Mouse (Mus musculus): ENCODE data around the gene N4bp2. TPM values are rescaled to one million over a fixed set of nuclear protein-coding genes. Genes with fewer than 3 reads are reported as not detected.

Gene N4bp2
- 11.3 and 11.4 TPM in 2 replicates for polyA plus RNA-seq (2015; fragmentation: Nextera tagmentation; extraction: Ambion mirVana)

DNA sequence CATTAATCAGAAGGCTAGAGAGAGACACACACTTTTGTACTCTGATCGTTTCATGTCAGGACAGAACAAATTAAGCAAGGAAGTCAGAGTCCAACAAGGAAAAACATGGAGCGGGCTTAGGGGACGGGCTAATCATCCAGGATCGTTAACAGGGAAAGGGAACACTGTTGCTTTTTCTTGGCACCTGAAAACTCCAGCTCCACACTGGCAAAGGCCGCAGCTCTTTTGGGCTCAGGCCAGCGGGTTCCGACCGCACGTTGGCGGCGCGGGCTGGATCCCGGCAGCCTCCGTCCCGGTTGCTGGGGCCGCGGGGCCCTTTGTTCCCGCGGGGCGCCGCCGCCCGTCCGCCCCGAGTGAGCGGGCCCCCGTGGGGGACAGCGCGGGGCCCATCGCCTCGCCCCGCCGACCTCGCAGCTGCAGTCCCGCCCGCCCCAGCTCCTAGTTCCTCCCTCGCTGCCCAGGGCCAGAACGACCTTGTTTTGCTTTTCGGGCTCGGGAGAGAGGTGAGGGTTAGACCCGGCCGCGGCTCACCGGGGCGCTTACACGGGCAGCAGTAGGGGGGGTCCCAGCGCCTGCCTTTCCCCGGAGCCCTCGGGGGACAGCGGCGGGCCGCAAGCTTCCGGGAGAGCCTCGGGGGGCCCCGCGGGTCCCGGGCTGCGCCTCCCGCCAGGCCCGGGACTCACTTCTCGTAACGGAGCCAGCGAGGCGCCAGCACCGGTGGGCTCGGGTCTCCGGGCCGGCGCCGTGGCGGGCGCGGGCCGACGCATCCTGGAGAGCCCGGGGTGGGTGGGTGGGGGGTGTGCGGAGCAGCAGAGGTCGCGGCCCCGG lies at the start of gene N4bp2:
N4bp2 (plus strand) TSS at position 434 of the 828 bp plus-strand sequence.

DNA sequence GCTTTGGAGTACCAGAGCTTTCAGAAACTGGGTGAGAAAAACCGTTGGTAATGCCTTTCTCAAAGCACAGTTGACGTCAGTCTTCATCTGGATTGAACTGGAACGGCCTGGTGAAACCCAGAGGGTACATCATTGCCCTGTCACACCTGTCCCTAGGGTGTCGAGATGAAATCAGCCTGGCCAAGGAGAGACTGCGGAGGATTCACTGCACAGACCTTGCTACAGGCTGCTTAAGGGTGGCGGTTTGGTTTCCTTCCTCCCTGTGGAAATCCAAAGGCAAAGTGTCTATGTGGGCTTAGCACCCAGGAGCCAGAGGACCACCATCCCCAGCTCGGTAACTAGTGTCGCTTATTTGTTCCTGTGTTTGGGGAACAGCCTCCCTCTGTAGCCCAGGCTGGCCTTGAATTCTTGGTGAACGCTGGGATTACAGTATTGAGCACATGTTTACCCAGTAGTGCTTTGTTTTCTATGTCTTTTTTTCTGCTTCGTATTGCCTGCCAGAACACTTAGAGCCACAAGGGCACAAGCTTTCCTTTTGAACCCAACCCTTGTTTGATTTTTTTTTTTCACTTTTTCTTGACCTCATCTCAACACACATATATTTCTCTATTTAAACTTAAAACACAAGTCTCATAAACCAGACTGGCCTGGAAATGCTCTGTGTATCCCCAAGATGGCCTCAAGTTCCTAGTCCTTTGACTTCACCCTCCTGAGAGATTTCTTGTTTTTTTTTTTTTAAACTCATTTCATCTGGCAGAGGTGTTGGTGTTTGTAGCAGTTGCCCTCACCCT lies 98.0 kb downstream of the N4bp2 start, which contains the start of gene Rhoh:
Rhoh (plus strand) TSS at position 60 of the 791 bp plus-strand sequence.

Other genes with a start within 250 kb of the N4bp2 start
- 215 and 233 TPM in 2 replicates for gene Smim14, start 226.3 kb upstream of the N4bp2 start, polyA plus RNA-seq (2015; fragmentation: Nextera tagmentation; extraction: Ambion mirVana)
- gene Ube2k, start 226.3 kb upstream of the N4bp2 start, polyA plus RNA-seq (2015; fragmentation: Nextera tagmentation; extraction: Ambion mirVana), result 205 TPM in 2 replicates
- gene Pds5a, start 65.2 kb upstream of the N4bp2 start, polyA plus RNA-seq (2015; fragmentation: Nextera tagmentation; extraction: Ambion mirVana), result 21.8 and 22.1 TPM in 2 replicates
- gene Rhoh, start 97.7 kb downstream of the N4bp2 start, polyA plus RNA-seq (2015; fragmentation: Nextera tagmentation; extraction: Ambion mirVana), result 0.65 and 0.82 TPM in 2 replicates
- gene Chrna9, start 171.4 kb downstream of the N4bp2 start, polyA plus RNA-seq (2015; fragmentation: Nextera tagmentation; extraction: Ambion mirVana), result 0.10 TPM in 1 of 2 replicates, not detected in the other
- gene 9130230L23Rik, start 240.8 kb downstream of the N4bp2 start, polyA plus RNA-seq (2015; fragmentation: Nextera tagmentation; extraction: Ambion mirVana), result not detected in 2 replicates